Mouse (Mus musculus) mouse trophoblast stem cell (cell line): ENCODE measurements around the gene Tmem39b.

ENCODE experiments used
- in situ Hi-C, 2 experiments: fragments of 300-500 bp; cut with MseI, MboI; formaldehyde crosslinking; loops; 2 replicates in 1 of 2; 3 replicates in 1 of 2; pipeline ENCODE4 v1.15.1; 2025

The Tmem39b gene

GRCm38 (mm10) chr4:129683901-129684493, 12.6 kb downstream of the Tmem39b start:
- in situ Hi-C loops = no loop called here

GRCm38 (mm10) chr4:129681837-129682236, 14.8 kb downstream of the Tmem39b start:
- in situ Hi-C loops = no loop called here

- in situ Hi-C loops = no loop called here
Measured at GRCm38 (mm10) chr4:129672878-129673449, 23.7 kb downstream of the Tmem39b start.

GRCm38 (mm10) chr4:129672083-129672877, 24.4 kb downstream of the Tmem39b start, which contains the start of gene Kpna6:
Gene Kpna6, minus strand, starts transcription at chr4:129672767.
- in situ Hi-C loops = no loop called here

- in situ Hi-C loops = no loop called here
Measured at GRCm38 (mm10) chr4:129671491-129672082, 25.1 kb downstream of the Tmem39b start.

GRCm38 (mm10) chr4:129662255-129662813, 34.3 kb downstream of the Tmem39b start:
- in situ Hi-C loops = no loop called here

- in situ Hi-C loops = no loop called here
Measured at GRCm38 (mm10) chr4:129661584-129661983, 35.1 kb downstream of the Tmem39b start.

GRCm38 (mm10) chr4:129654770-129655169, 41.9 kb downstream of the Tmem39b start:
- in situ Hi-C loops = no loop called here

GRCm38 (mm10) chr4:129650359-129650758, 46.3 kb downstream of the Tmem39b start:
- in situ Hi-C loops = no loop called here

- in situ Hi-C loops = no loop called here
Measured at GRCm38 (mm10) chr4:129648656-129649055, 48.0 kb downstream of the Tmem39b start.

GRCm38 (mm10) chr4:129645204-129645603, 51.4 kb downstream of the Tmem39b start:
- in situ Hi-C loops = no loop called here

- in situ Hi-C loops = no loop called here
Measured at GRCm38 (mm10) chr4:129641756-129642155, 54.9 kb downstream of the Tmem39b start.

GRCm38 (mm10) chr4:129640638-129641467, 55.8 kb downstream of the Tmem39b start, which contains the start of gene Txlna:
Gene Txlna, minus strand, starts transcription at chr4:129641065.
- in situ Hi-C loops = no loop called here

- in situ Hi-C loops = no loop called here
Measured at GRCm38 (mm10) chr4:129640101-129640637, 56.5 kb downstream of the Tmem39b start.

GRCm38 (mm10) chr4:129639221-129639620, 57.4 kb downstream of the Tmem39b start:
- in situ Hi-C loops = no loop called here

GRCm38 (mm10) chr4:129633852-129634251, 62.8 kb downstream of the Tmem39b start:
- in situ Hi-C loops = no loop called here

- in situ Hi-C loops = no loop called here
Measured at GRCm38 (mm10) chr4:129631867-129632266, 64.8 kb downstream of the Tmem39b start.

- in situ Hi-C loops = no loop called here
Measured at GRCm38 (mm10) chr4:129630944-129631343, 65.7 kb downstream of the Tmem39b start.
